In the genomic region with DNA sequence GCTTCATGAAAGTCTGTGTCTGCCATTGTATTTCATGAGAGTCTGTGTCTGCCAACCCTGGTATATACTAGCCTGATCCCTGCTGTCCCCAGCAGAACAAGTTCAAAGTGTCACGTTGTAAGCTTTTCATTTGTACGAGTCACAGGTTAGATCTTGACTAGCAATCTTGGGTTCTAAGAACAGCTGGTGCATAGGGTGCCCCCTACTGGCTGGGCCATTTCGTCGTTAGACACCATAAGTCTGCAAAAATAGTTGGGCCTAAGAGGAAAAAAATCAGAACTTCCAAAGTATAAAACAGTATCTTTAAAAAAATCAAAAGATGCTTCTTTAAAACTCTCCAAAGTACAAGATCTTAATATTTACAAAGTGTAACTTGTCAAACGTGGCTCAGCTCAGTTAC, we compare ENCODE assay signal across 9 mouse cellular contexts. TPM values are rescaled to one million over a fixed set of nuclear protein-coding genes. Genes with fewer than 3 reads are reported as not detected.
DNase-seq lines count a peak whose midpoint lies in the region; ATAC-seq and TF ChIP-seq lines count a peak whose summit lies in the region.
"Had no signal": no experiment of that assay in that cellular context is flagged by ENCODE, and none has a peak within 500 bp of the region (broad histone marks: within the 10 kb centered on the region; RNA-seq: fewer than 3 reads in every experiment).

No protein-coding gene starts in this region.

- H3K27ac ChIP-seq in bone marrow, adult 2 months (ENCODE audit: control insufficient read depth, insufficient read depth, low read depth, low read length, poor library complexity), result no peak overlapping the region
- H3K27ac ChIP-seq: limb, embryonic 12.5 days had no signal

- 24% methylated on average over 5 of the region's 5 CpGs for WGBS in bone marrow, adult 2 months

- 0 out of 2 replicates have a peak, but pooled peaks have one; percentile 34 for ATAC-seq in neutrophil, adult 5-6 weeks (ENCODE audit: extremely low read depth, insufficient number of reproducible peaks, low FRiP score, poor library complexity, severe bottlenecking)

- no peak overlapping the region for H3K4me3 ChIP-seq in bone marrow, adult 2 months (replicated peaks; ENCODE audit: control insufficient read depth, low read depth, low read length)
- H3K4me3 ChIP-seq: limb, embryonic 12.5 days had no signal

- H3K4me1 ChIP-seq in bone marrow, adult 2 months (ENCODE audit: control insufficient read depth, insufficient read depth, low read length), result no peaks in the 10 kb centered on the region

- intact Hi-C loops in left cerebral cortex, postnatal 10 days (cut with DNase I), result loop anchor here (5.0 kb wide), 1 partner anchor 130 kb away; no protein-coding TSS in a partner anchor

- peak; percentile 11 to 70 for DNase-seq in adrenal gland, adult (ENCODE audit: inconsistent age in 2 of 2, low spot score in 1 of 2)
- no peak for DNase-seq in adrenal gland, postnatal 4 days (ENCODE audit: low spot score in 2 of 2)
- DNase-seq in left cerebral cortex, adult 18-20 months (ENCODE audit: low spot score in 2 of 2), result peak; percentile 37 to 54
- no peak for DNase-seq in left cerebral cortex, postnatal 10 days (ENCODE audit: extremely low spot score in 1 of 2, low spot score in 2 of 2)
- no peak for DNase-seq in ovary, postnatal 10 days (ENCODE audit: low spot score)
- DNase-seq in neural tube, embryonic 10.5 days (ENCODE audit: extremely low spot score, low spot score), result no peak

- TF ChIP-seq POLR2A in bone marrow, adult 2 months (IDR thresholded peaks at IDR 0.05; ENCODE audit: borderline replicate concordance, control insufficient read depth, low read depth, low read length), result no peak

- TF ChIP-seq CTCF in bone marrow, adult 2 months (IDR thresholded peaks at IDR 0.05; ENCODE audit: control insufficient read depth, insufficient read depth, low read length), result peak; percentile 79

RNA-seq across cellular contexts. Expression of a gene that starts 50.5 kb away (rescaled TPM):
- under 1 TPM; 0.17 to 0.25 TPM for total RNA-seq in adrenal gland, postnatal 4 days (2021)
- total RNA-seq in left cerebral cortex, adult 18-20 months (2021), result 10 to 100 TPM; 15.3 to 15.5 TPM
- 1 to 10 TPM; 5.6 to 6.9 TPM for total RNA-seq in left cerebral cortex, postnatal 10 days (2021)
- polyA plus RNA-seq in bone marrow, adult 2 months (2011; ENCODE audit: insufficient read depth, insufficient read length, low replicate concordance, missing spikeins), result 1.3 and 4.4 TPM in 2 replicates
- 31.4 and 32.7 TPM in 2 replicates for total RNA-seq in neutrophil, adult 5-6 weeks (2017)
- polyA plus RNA-seq: limb, embryonic 12.5 days had no signal

Comparison
In these comparisons a context has a peak if more than half of its experiments do, and no peak if none do; other contexts are left out.
1. DNase-seq: peak in adrenal gland, adult (2 of 2) and left cerebral cortex, adult 18-20 months (2 of 2); none in adrenal gland, postnatal 4 days (0 of 2), left cerebral cortex, postnatal 10 days (0 of 2), ovary, postnatal 10 days (single experiment) and neural tube, embryonic 10.5 days (single experiment).
2. RNA of a gene that starts 50.5 kb away (total RNA-seq): 31.4 to 32.7 TPM in neutrophil, adult 5-6 weeks, 15.3 to 15.5 TPM in left cerebral cortex, adult 18-20 months and 5.6 to 6.9 TPM in left cerebral cortex, postnatal 10 days; 0.17 to 0.25 TPM in adrenal gland, postnatal 4 days; every median in the first group is over 4 times any median in the second.